Mouse (Mus musculus) frontal cortex, postnatal 25 days (tissue): ENCODE data around the gene Dgke.

ENCODE experiments used
- DNase-seq, 2 experiments: peaks; one replicate each; pipeline ENCODE4 v3.0.0; 2022; ENCODE audit warnings: low spot score in 2 of 2

Gene Dgke

DNA sequence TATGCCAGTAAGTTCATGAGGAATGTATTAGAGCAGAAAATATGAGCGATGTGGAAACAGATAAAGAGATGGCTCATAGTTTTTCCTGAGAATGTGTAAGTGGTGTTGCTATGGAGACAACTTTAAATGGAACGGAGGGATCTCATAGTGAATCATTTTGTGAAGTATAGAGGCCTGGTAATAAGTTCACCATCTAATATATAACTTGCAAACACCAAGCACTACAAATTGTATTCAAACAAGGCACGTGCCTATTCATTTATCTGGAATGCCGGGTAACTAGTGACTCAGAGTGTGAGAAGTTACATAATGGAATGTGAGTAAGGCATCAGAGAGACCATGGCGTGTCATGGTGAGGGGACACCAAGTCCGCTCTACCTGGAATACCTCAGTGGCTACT is 28.2 kb downstream of the Dgke start:
- no peak for DNase-seq

DNA sequence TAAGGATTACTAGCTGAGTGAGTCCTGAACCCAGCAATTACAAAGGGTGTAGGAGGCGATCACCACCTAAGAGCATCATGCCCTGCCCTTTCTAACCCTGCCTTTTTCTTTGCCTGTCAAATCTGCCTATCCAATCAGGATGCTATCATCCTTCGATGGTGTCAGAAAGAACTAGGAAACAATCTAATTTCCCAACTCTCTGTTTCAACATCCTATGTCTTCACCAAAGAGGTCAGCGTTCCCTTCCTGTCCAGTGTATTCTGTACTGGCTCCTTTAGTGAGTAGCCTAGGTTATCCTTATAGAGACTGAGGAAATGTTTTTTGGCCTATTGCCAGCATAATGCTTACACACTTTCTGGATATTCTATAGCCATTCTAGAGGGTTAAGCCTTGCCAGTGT is 31.1 kb downstream of the Dgke start:
- DNase-seq, result no peak

DNA sequence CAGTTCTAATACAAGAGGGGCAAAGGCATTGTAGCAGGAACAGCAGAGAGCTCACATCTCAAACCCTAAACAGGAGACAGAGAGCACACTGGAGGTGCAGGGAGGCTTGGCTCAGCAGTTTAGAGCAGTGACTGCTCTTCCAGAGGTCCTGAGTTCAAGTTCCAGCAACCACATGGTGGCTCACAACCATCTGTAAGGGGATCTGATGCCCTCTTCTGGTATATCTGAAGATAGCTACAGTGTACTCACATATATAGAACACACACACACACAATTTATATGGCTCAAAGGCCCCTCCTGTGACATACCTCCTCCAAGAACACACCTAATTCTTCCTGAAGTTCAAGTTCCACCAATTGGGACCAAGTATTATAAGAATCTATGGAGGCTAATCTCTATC is 32.1 kb downstream of the Dgke start:
- DNase-seq, result no peak

DNA sequence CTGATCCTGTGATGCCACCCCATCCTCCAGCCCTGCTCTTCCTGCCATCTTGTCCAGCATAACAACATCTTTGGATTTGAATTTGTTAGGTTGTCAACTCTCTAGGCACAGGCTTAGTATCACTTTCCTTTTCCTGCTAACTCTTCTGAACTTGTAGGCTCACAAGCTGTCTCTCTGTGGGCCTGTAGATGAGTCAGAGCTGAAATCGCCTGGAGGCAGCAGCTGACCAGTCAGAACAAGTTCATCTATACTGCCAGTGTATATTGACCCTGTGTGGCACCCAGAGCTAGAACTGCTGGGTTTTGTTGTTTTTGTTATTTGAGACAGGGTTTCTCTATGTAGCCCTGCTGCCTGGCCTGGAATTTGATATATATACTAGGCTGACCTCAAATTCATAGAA is 35.5 kb downstream of the Dgke start:
- no peak for DNase-seq

DNA sequence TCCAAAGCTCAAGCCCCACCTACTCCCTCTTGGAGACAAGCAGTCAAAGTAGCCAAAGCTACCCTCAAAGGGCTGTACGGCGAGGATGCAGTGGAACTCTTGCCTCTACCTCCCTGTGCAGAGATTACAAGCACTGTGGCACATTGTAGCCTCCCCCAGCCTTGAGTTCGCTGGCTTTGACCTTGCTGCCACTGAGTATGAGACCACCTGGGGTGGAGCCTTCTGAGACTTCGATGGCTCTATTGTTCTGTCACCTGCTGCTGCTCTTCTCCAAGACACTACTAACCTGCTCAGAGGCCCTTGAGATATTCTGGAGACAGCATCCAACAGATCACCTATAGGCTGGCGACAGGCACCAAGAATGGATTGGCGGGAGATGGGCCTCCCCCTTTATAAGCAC is 36.1 kb downstream of the Dgke start:
- DNase-seq, result no peak

DNA sequence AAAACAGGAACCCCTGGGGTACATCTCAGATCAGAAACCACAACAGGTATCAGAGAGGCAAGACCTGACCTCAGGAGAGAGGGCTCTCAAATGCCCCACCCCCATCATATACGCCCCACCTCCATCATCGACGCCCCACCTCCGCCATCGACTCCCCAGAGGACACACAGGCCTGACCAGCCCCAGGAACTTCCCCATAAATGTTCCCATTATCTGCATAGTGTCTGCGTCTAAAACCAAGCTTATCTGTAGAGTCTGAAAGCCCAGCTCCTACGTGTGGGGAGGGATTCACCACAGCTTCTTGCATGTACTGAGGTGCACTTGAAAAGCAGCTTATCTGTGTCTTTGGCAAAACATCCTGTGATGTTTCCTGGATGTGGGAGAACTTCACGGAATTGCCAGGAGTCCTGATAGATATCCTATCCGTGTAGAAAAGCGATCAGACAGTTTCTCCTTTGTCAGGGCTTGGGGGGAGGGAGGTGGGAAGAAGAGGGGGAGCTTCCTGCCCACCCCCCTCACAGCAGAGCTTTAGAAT is 37.7 kb downstream of the Dgke start:
- DNase-seq, result no peak

DNA sequence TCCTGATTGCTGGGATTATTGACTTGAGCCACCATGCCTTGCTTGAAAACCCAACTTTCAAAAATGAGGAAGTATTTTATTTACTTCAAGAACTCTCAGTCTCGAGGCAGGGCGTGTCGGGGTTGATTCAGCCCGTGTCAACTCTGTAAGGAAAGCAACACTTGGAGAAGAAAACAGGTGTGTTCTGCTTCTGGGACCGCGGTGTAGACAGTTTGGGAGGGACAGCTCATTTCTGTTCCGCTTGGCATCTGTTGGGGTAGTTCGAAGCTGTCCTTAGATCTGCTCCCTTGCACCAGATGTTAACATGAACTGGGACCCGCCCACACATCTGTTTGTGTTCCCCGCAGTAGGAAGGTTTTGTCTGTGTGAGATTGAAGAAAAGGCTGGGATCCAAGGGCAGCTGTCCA is 38.7 kb downstream of the Dgke start:
- no peak for DNase-seq

DNA sequence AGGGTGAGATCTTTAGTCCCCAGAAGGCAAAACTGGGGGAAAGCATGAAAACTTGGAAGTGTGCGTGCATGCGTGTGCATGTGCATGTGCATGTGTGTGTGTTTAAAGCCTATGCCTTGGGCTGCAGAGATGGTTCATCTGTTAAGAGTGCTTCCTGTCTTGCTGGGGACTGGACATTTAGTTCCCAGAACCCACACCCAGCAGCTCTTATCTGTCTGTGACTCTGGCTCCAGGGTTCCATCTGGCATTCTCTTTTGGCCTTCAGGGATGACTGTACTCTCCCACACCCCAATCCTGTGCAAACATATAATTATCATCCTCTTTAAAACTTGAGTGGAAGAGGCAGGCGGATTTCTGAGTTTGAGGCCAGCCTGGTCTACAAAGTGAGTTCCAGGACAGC is 40.5 kb downstream of the Dgke start:
- no peak for DNase-seq

DNA sequence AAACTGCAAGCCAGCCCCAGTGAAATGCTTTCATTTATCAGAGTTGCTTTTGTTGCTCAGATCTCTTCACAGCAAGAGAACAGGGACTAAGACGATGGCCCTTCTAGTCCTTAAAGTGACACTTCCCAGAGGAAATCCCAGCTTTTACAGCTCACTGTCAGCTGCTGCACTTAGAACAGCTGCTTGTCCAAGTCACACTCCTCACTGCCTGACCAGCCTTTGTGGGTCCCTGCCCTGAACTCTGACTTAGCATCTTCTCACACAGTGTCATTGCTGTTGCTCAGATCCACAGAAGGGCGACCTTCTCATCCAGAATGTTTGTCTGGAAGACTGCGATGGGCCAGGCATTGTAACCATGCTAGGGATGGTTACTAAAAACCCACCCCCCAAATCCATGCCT is 41.0 kb downstream of the Dgke start:
- DNase-seq, result no peak

DNA sequence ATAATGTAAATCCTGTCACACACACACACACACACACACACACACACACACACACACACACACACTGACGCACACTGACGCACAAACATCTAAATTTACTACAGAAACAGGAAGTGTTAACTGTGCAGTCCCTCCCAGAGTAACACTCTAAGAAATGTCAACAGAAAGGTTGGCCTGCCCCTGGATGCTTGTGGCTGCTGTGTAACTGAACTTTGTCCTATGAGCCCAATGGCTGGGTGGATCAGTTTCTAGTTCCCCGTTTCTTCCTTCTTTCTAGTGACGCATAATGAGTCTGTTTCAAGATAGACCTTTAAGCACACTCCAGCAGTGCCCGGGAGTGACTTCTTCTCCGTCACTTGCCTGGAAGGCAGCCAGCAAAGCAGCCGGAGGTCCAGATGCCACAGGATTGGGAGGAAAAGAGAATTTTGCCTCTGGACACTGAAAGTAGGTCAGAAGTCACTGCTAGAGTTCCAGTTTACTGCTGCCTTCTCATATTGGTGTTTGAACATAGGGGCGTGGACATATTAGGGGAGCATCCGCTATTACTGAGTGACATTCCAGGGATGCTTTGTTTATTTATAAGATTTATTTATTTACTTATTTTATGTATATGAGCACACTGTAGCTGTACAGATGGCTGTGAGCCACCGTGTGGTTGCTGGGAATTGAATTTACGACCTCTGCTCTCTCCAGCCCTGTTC is 42.3 kb downstream of the Dgke start:
- no peak for DNase-seq

DNA sequence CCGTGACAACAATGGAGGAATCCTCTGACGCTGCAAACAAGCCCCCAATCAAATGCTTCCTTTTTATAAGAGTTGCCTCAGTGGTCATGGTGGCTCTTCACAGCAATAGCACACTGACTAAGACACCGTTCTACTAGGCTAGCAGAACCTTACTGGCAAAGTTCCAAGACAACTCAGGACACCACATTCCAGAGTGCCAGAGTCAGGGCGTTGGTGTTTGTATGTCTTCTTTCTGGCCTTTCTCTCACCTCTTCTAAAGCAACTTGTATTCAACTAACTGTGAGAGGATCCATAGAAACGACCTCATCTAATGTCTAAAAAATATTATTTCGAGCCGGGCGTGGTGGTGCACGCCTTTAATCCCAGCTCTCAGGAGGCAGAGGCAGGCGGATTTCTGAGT is 43.2 kb downstream of the Dgke start:
- no peak for DNase-seq

DNA sequence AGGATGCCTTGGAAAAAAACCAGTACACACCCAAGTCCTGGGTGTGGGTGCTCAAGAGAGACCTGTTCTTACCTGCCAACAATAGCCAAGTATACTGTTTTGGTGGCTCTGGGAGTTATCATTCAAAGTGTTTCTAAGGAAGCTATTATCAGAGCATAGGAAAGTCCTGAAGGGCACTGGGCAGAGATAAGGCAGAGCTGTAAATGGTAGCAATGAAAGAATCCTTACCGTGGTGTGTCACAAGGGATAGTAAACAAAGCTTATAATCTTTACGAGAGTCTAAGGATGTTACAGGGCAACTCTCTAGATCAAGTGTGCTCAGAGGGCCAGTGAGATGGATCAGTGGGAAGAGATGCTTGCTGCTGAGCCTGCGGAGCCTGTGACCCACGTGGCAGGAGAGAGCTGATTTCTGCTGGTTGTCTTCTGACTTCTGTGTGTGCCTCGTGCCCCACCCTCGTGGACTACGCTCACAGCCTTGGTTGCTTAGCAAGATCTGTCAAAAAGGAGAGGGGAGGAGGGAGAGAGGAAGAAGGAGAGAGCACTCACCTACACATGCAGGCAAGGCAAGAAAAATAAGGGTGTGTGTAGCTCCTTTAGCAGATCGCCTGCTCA is 44.4 kb downstream of the Dgke start:
- no peak for DNase-seq

DNA sequence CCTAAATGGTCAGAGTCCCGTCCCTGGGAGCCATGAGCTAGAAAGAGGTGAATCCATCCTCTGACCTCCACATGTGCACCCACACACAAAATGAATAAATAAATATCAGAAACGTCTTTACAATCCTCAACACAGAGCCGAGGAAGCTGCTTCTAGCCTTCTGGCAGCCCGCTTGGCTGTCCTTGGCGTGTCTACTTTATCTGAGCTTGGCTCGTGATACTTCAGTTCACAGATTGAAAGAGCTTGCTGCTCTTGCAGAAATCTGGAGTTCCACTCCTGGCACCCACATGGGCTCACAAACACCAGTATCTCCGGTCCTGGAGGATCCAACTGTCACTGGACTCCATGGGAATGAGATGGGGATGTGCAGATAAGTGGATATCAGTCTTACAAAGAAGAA is 45.0 kb downstream of the Dgke start:
- DNase-seq, result no peak

DNA sequence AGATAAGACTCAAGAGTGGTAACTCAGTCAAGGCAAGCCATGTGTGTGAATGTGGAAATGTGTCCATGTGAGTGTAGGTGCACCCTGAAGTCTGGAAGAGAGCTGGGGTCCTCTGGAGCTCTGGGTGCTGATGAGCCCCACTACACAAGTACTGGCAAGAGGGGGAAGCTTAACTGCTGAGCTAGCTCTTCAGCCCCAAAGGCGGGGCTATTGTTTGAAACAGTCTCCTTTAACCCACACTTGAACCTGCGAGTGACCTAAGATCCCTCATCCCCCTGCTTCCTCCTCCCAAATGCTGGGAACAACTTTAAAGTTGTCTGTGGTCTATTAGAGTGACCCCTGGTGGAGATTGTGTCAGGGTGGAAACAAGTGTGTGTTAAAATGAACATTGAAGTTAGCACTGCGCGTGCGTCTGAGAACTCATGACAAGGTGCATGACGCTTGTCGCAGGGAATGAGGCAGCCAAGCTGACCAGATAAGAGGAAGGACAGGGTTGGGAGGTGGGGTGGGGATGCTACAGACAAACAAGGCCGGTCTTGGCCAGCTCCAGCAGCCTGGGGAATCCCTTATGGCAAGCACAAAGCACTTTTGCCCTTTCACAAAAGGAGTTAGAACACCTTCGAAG is 45.9 kb downstream of the Dgke start:
- DNase-seq, result no peak

DNA sequence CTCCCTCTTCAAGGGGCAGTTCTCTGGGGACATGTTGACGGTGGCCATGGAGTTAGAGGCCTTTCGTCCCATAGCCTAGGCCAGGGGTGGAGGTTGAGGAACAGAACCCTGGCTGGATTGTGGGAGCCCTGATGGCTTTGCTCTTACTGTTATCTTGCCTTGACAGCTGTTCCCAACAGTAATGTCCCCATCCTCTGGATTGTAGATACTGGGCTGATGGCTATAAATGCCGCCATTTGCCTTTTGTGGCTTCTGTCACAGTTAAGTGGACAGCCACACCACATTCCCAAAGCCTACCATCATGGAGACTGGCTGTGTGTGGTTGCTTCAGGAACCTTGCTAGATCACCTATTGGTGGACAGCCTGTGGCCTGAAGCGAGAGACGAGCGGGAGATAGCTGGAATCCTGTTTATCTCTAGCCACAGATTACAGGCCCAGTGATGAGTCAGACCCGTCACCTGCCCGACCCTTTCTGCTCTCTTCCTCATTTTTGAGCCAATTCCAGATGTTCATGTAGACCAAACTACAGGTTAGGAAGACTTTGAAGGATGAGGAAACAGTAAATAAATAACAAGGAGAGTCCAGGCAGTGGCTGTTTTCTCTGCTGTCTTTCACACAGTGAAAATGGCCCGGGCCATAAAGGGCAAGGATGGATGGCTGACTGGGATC is 49.0 kb downstream of the Dgke start:
- no peak for DNase-seq

DNA sequence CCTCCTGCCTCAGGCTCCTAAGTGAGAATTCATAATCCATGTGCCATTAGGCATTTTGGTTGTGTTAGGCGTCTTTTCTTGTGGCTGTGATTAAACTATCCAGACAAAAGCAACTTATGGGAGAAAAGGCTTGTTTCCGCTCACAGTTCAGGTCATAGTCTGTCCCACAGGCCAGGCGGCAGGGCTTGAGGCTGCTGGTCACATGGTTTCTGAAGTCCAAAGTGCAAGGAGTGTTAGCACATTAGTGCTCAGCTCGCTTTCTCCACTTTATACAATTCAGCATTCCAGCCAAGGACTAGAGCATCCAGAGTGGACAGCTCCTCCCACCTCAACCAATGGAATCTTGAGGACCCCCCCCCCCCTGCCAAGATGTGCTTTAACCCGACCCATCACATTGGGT is 54.4 kb downstream of the Dgke start:
- DNase-seq, result no peak

DNA sequence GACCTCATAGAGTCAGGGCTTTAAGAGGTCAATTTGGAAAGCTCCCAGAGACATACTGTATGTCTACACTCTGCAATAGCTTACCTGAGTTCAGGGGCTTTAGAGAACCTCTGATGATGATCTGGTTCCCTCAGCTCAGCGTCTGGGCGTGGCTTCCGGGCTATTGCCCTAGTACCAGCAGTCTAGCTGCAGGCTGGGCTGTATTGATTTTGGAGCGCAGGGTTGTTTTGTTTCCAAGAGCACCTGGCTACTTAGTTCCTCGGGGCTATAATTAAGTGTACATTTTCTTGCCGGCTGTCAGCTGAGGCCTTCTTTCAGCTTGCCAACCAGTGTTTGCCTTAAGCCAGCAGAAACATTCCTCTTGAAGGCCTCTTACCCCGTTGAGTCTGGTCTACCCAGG is 57.2 kb downstream of the Dgke start:
- no peak for DNase-seq

DNA sequence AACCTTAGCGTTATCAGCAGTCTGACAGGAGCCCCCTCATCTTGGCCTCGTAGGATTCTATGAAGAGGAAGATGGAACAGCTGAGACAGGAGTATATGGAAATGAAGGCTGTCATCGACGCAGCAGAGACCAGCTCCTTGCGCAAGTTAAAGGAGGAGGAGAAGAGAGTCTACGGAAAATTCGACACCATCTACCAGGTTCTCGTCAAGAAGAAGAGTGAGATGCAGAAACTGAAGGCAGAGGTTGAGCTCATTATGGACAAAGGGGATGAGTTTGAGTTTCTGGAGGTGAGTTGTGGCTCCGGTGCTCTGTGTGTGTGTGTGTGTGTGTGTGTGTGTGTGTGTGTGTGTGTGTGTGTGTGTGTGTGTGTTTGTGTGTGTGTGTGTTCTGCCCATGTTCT is 57.6 kb downstream of the Dgke start:
- DNase-seq, result no peak

DNA sequence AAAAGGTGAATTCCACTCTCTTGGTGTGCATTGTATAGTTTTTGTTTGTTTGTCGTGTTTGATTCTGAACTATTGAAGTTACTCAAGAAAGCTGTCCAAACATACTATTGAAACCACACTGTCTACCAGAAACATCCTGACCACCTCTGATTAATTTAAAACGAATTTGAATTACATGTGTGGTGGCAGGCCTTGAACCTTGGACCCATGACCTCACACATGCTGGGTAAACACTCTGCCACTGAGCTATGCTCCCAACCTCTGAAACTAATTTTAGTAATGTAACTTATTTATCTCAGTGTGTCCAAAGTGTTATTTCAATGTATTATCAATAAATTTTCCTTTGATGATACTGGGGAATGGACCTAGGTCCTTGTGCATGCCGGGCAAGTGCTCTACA is 59.1 kb downstream of the Dgke start:
- DNase-seq, result no peak

DNA sequence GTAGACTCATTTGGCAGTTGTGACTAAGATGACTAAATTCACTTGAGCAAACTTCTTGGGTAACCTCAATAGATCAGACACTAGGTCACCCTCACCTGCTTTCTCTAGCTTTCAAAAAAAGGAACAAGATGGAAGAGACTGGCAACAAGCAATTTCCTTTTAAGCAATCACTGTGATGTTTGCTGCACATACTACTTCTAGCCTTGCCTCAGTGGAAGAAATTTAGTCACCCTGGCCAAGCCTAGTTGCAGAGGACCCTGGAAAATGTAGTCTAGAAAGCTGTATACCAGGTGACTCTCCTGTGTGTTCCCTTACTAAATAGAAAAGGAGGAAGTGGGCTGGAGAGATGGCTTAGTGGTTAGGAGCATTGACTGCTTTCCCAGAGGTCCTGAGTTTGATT is 60.2 kb downstream of the Dgke start:
- DNase-seq, result no peak

DNA sequence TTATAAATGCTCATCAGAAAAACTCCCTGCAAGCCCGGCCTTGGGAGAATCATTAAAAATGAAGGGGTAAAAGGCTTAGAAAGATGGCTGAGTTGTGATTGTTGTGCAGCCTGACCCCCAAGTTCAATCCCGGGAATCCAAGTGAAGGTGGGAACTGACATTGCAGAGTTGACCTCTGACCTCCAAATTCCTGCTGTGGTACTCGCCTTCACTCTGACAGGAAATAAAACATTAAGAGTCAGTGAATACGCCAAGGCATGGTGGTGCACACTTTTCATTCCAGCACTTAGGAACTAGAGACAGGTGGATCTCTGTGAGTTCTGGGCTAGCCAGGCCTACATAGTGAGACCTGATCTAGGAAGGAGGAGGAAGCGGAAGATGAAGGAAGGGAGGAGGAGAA is 61.2 kb downstream of the Dgke start:
- no peak for DNase-seq

DNA sequence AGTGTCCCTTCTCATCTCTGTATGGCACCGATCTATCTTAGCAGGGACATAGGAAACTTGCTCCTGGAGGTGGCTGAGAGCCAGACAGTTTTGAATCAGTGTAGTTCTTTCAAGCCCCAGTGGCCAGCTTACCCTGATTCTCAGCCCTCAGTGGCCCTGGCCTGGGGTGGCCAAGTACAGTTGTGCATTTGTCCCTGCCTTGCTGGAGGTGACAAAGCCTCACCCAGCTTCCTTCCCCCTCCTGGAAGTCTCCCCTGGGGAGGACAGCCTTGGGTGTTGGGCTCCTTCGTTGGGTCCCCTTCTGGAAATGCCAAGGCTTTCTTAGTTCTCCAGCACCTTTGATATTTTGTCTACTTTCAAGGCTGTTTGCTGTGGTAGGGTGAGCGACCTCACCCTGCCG is 62.9 kb downstream of the Dgke start:
- DNase-seq, result no peak

DNA sequence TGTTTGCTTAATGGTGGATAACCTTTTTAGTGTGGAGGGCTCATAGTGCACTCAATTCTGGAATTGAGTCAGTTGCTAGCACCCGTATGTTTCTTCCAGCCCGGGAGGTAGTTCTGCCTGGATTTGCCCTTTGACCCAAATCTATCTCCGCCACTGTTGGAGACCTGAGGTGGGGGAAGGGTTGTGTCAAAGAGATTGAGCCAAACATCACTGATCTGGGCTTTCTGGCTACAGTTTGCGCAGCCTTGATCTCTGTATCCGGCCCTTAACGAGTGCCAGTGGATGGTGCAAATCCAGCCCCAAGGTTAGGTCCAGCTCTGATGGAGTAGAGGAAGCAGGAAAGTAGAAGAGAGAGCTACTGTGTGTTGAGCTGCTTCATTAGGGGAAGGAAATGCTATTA is 63.6 kb downstream of the Dgke start:
- DNase-seq, result no peak
